Comparison of ENCODE assay signal across 17 mouse cellular contexts in the genomic region with DNA sequence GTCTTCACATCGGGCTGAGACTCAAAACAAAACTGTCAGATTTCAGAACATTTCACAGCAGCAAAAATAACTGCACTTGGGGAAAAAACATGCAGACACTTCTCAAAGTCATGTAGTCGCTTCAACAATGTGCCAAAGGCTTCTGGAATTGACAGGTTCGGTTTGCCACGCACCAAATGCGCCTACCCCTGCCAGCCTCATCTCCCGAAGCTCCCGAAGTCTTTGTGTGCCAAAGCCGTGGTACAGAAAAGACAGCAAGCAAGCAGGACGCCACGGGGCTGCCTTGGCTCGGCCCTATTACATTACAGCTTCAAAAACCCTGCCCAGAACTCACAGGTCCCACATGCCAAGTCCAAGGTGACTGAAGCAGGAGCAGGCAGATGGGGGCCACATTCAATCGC. TPM values are rescaled to one million over a fixed set of nuclear protein-coding genes. Genes with fewer than 3 reads are reported as not detected.
DNase-seq lines count a peak whose midpoint lies in the region; ATAC-seq and TF ChIP-seq lines count a peak whose summit lies in the region.
"Had no signal": no experiment of that assay in that cellular context is flagged by ENCODE, and none has a peak within 500 bp of the region (broad histone marks: within the 10 kb centered on the region; RNA-seq: fewer than 3 reads in every experiment).

No protein-coding gene starts in this region.

- DNase-seq in forebrain, postnatal 0 days: peak; percentile 59
- no peak for DNase-seq in forebrain, embryonic 11.5 days (ENCODE audit: low spot score)
- peak; percentile 63 to 83 for DNase-seq in layer of hippocampus, adult 2 months (ENCODE audit: low spot score in 2 of 2)
- peak; percentile 45 for DNase-seq in left cerebral cortex, adult 9 months (ENCODE audit: low spot score in 2 of 2)
- peak; percentile 86 for DNase-seq in telencephalon, adult 2 months (ENCODE audit: low read depth, low spot score)
- no peak for DNase-seq in urinary bladder, postnatal 36 days (ENCODE audit: low spot score in 2 of 2)
- DNase-seq in heart, postnatal 14 days: no peak
- DNase-seq: cerebellum, postnatal 36 days; gastrocnemius, postnatal 36 days; kidney, adult 9 months; retina, postnatal 1 day had no signal

- H3K9ac ChIP-seq in forebrain, postnatal 0 days: no peak overlapping the region
- no peak overlapping the region for H3K9ac ChIP-seq in forebrain, embryonic 11.5 days (ENCODE audit: low read length)
- H3K9ac ChIP-seq: forebrain, embryonic 13.5 days; heart, embryonic 15.5 days; hindbrain, embryonic 15.5 days; liver, embryonic 12.5 days had no signal

- no peak for TF ChIP-seq CTCF in forebrain, postnatal 0 days (IDR thresholded peaks at IDR 0.05; ENCODE audit: low read depth)
- no peak for TF ChIP-seq CTCF in layer of hippocampus, adult 2 months (conservative IDR thresholded peaks at IDR 0.05)

- H3K4me1 ChIP-seq in forebrain, postnatal 0 days (ENCODE audit: insufficient read depth): no peaks in the 10 kb centered on the region
- no peaks in the 10 kb centered on the region for H3K4me1 ChIP-seq in forebrain, embryonic 11.5 days (replicated peaks; ENCODE audit: control insufficient read depth, insufficient read depth, low read length)
- H3K4me1 ChIP-seq: forebrain, embryonic 13.5 days; heart, embryonic 15.5 days; hindbrain, embryonic 15.5 days; liver, embryonic 12.5 days had no signal

- 62% methylated on average over 12 of the region's 12 CpGs for WGBS in forebrain, postnatal 0 days
- WGBS in forebrain, embryonic 11.5 days: 87% methylated on average over 12 of the region's 12 CpGs

- H3K27me3 ChIP-seq in forebrain, postnatal 0 days (ENCODE audit: insufficient read depth, low read length): no peaks in the 10 kb centered on the region
- no peaks in the 10 kb centered on the region for H3K27me3 ChIP-seq in forebrain, embryonic 11.5 days (ENCODE audit: control insufficient read depth, insufficient read depth, low read length)
- H3K27me3 ChIP-seq: hindbrain, embryonic 15.5 days; liver, embryonic 12.5 days had no signal

- H3K27ac ChIP-seq in forebrain, postnatal 0 days (ENCODE audit: low read depth, low read length): no peak overlapping the region
- no peak overlapping the region for H3K27ac ChIP-seq in forebrain, embryonic 11.5 days (ENCODE audit: low read depth, low read length)
- H3K27ac ChIP-seq in layer of hippocampus, adult 2 months: peak overlapping the region; percentile 86
- H3K27ac ChIP-seq: forebrain, embryonic 13.5 days; heart, embryonic 15.5 days; hindbrain, embryonic 15.5 days; liver, embryonic 12.5 days had no signal

- peak; percentile 61 for ATAC-seq in forebrain, postnatal 0 days
- ATAC-seq in forebrain, embryonic 11.5 days (replicated peaks; ENCODE audit: low FRiP score): no peak
- ATAC-seq in activated CD4-positive, CD25-positive, alpha-beta regulatory T cell, adult 4 months: no peak
- ATAC-seq: forebrain, embryonic 13.5 days; liver, embryonic 12.5 days had no signal

- no peaks in the 10 kb centered on the region for H3K36me3 ChIP-seq in forebrain, postnatal 0 days (ENCODE audit: insufficient read depth)
- no peaks in the 10 kb centered on the region for H3K36me3 ChIP-seq in forebrain, embryonic 11.5 days (ENCODE audit: control insufficient read depth, insufficient read depth, low read length)
- H3K36me3 ChIP-seq: heart, embryonic 15.5 days; hindbrain, embryonic 15.5 days; liver, embryonic 12.5 days had no signal

- intact Hi-C loops in heart, postnatal 14 days (cut with DNase I): no loop called here

- H3K9me3 ChIP-seq in forebrain, postnatal 0 days (ENCODE audit: low read length): no peaks in the 10 kb centered on the region
- no peaks in the 10 kb centered on the region for H3K9me3 ChIP-seq in forebrain, embryonic 11.5 days (ENCODE audit: control insufficient read depth, low read length)
- H3K9me3 ChIP-seq: forebrain, embryonic 13.5 days; heart, embryonic 15.5 days; hindbrain, embryonic 15.5 days; liver, embryonic 12.5 days had no signal

- no peak overlapping the region for H3K4me2 ChIP-seq in forebrain, postnatal 0 days (ENCODE audit: low read depth)
- no peak overlapping the region for H3K4me2 ChIP-seq in forebrain, embryonic 11.5 days (ENCODE audit: low read depth, low read length, severe bottlenecking)
- H3K4me2 ChIP-seq: forebrain, embryonic 13.5 days; heart, embryonic 15.5 days; hindbrain, embryonic 15.5 days; liver, embryonic 12.5 days had no signal

- no peak overlapping the region for H3K4me3 ChIP-seq in forebrain, postnatal 0 days (ENCODE audit: low read depth, low read length)
- H3K4me3 ChIP-seq in forebrain, embryonic 11.5 days (ENCODE audit: low read depth, low read length): no peak overlapping the region
- H3K4me3 ChIP-seq in layer of hippocampus, adult 2 months: no peak overlapping the region
- H3K4me3 ChIP-seq: forebrain, embryonic 13.5 days; heart, embryonic 15.5 days; hindbrain, embryonic 15.5 days; liver, embryonic 12.5 days had no signal

RNA-seq across cellular contexts. Expression of gene Dio3, which starts 50.9 kb away (rescaled TPM):
- 3.2 and 9.5 TPM in 2 replicates for total RNA-seq in forebrain, postnatal 0 days (2014; rRNA removed)
- polyA plus RNA-seq in forebrain, postnatal 0 days (2015; fragmentation: Nextera tagmentation; extraction: Ambion mirVana): 3.2 and 4.5 TPM in 2 replicates
- polyA plus RNA-seq in forebrain, embryonic 11.5 days (2014; fragmentation: Nextera tagmentation; extraction: Ambion mirVana): 0.31 and 0.32 TPM in 2 replicates
- total RNA-seq in layer of hippocampus, adult 2 months (2021): 1 to 10 TPM; 4.3 to 5.9 TPM
- not detected for polyA plus RNA-seq in activated CD4-positive, CD25-positive, alpha-beta regulatory T cell, adult 4 months (2017; shearing (Covaris generic))
- total RNA-seq in heart, postnatal 14 days (2021): not detected
- total RNA-seq: megakaryocyte, adult 5-6 weeks had no signal
- polyA plus RNA-seq: heart, embryonic 15.5 days had no signal

Comparison
In these comparisons a context has a peak if more than half of its experiments do, and no peak if none do; other contexts are left out.
1. DNase-seq: peak in forebrain, postnatal 0 days (single experiment), layer of hippocampus, adult 2 months (2 of 2), left cerebral cortex, adult 9 months (2 of 2) and telencephalon, adult 2 months (single experiment); none in forebrain, embryonic 11.5 days (single experiment), urinary bladder, postnatal 36 days (0 of 2) and heart, postnatal 14 days (0 of 2).